Mouse (Mus musculus) retina, embryonic 14.5 days (tissue): ENCODE results near the gene Rpn1.
"Not testable (repeated sequence)": the region's sequence is repeated elsewhere in the genome, so short reads cannot be mapped to it uniquely, and the experiment has no call there.

ENCODE experiments used
- DNase-seq: peaks from one replicate; pipeline ENCODE4 v3.0.0-alpha.2; 2015; ENCODE audit warnings: low spot score

Gene Rpn1

GRCm38 (mm10) chr6:88121781-88122180 is 37.5 kb downstream of the Rpn1 start:
- DNase-seq, result no peak

GRCm38 (mm10) chr6:88123150-88123857 is 39.0 kb downstream of the Rpn1 start:
- DNase-seq, result peak; percentile 74

GRCm38 (mm10) chr6:88123858-88124261 is 39.6 kb downstream of the Rpn1 start:
- DNase-seq, result peak; percentile 79

GRCm38 (mm10) chr6:88124551-88124950 is 40.3 kb downstream of the Rpn1 start:
- no peak for DNase-seq

- DNase-seq, result not testable (repeated sequence)
Observed at GRCm38 (mm10) chr6:88125815-88126214, 41.5 kb downstream of the Rpn1 start.

- no peak for DNase-seq
Observed at GRCm38 (mm10) chr6:88131521-88131920, 47.2 kb downstream of the Rpn1 start.

GRCm38 (mm10) chr6:88132051-88132450 is 47.8 kb downstream of the Rpn1 start:
- DNase-seq, result peak; percentile 54

GRCm38 (mm10) chr6:88133061-88133460 is 48.8 kb downstream of the Rpn1 start:
- DNase-seq, result no peak

- DNase-seq, result no peak
Observed at GRCm38 (mm10) chr6:88133878-88134277, 49.6 kb downstream of the Rpn1 start.

- peak; percentile 61 for DNase-seq
Observed at GRCm38 (mm10) chr6:88136201-88136631, 51.9 kb downstream of the Rpn1 start.

GRCm38 (mm10) chr6:88138485-88138884 is 54.2 kb downstream of the Rpn1 start:
- DNase-seq, result no peak

- no peak for DNase-seq
Observed at GRCm38 (mm10) chr6:88140264-88140663, 56.0 kb downstream of the Rpn1 start.

GRCm38 (mm10) chr6:88145793-88146192 is 61.5 kb downstream of the Rpn1 start:
- no peak for DNase-seq

GRCm38 (mm10) chr6:88146576-88146975 is 62.3 kb downstream of the Rpn1 start:
- DNase-seq, result no peak

- DNase-seq, result no peak
Observed at GRCm38 (mm10) chr6:88147411-88148003, 63.2 kb downstream of the Rpn1 start.

- DNase-seq, result no peak
Observed at GRCm38 (mm10) chr6:88151335-88151734, 67.1 kb downstream of the Rpn1 start.

GRCm38 (mm10) chr6:88152127-88152705 is 67.9 kb downstream of the Rpn1 start:
- DNase-seq, result no peak

- DNase-seq, result no peak
Observed at GRCm38 (mm10) chr6:88152979-88153378, 68.7 kb downstream of the Rpn1 start.
